Mouse (Mus musculus) MEL (cell line): ENCODE results near the gene Zfp583. TPM values are rescaled to one million over a fixed set of nuclear protein-coding genes. Genes with fewer than 3 reads are reported as not detected.

ENCODE experiments used
- DNase-seq: peaks from one replicate; pipeline ENCODE4 v3.0.0; 2011; ENCODE audit warnings: low read depth, low spot score
- H3K27ac ChIP-seq: 2 replicates; pipeline ENCODE4 v1.5.1; 2012; ENCODE audit warnings: low read depth, mild to moderate bottlenecking, control low read depth, low read length, moderate library complexity; ENCODE audit not compliant: control insufficient read depth
- H3K27me3 ChIP-seq, 2 experiments: fragments of 150-350 bp in 1 of 2; sonication (generic) in 1 of 2; 2 replicates each; pipeline ENCODE4 v1.6.1; 2012; ENCODE audit warnings: low read length in 2 of 2, mild to moderate bottlenecking in 2 of 2, improper control_type of control experiment in 1 of 2, moderate library complexity in 1 of 2; ENCODE audit not compliant: insufficient read depth in 2 of 2, control insufficient read depth in 1 of 2
- H3K36me3 ChIP-seq, 2 experiments: 2 replicates each; pipeline ENCODE4 v1.6.1; 2012 to 2014; ENCODE audit warnings: low read length in 2 of 2, improper control_type of control experiment in 1 of 2, inconsistent platforms in 1 of 2, mild to moderate bottlenecking in 1 of 2; ENCODE audit not compliant: insufficient read depth in 2 of 2, control insufficient read depth in 1 of 2
- H3K4me1 ChIP-seq, 2 experiments: fragments of 150-350 bp in 1 of 2; sonication (generic) in 1 of 2; 2 replicates each; pipeline ENCODE4 v1.6.1; 2012; ENCODE audit warnings: low read length in 2 of 2, improper control_type of control experiment in 1 of 2, mild to moderate bottlenecking in 1 of 2; ENCODE audit not compliant: insufficient read depth in 2 of 2, control insufficient read depth in 1 of 2
- H3K4me3 ChIP-seq, 2 experiments: fragments of 150-350 bp in 1 of 2; sonication (generic) in 1 of 2; 2 replicates each; pipeline ENCODE4 v1.5.1; 2012; ENCODE audit warnings: low read depth in 2 of 2, low read length in 2 of 2, mild to moderate bottlenecking in 2 of 2, moderate library complexity in 2 of 2, control low read depth in 1 of 2, improper control_type of control experiment in 1 of 2; ENCODE audit not compliant: control insufficient read depth in 1 of 2, insufficient read depth in 1 of 2
- H3K79me2 ChIP-seq: 2 replicates; pipeline ENCODE4 v1.6.1; 2012; ENCODE audit warnings: mild to moderate bottlenecking, low read length, moderate library complexity; ENCODE audit not compliant: control insufficient read depth, poor library complexity, insufficient read depth
- H3K9ac ChIP-seq: 2 replicates; pipeline ENCODE4 v1.6.1; 2012; ENCODE audit warnings: low read depth, mild to moderate bottlenecking, control low read depth, low read length, moderate library complexity; ENCODE audit not compliant: control insufficient read depth, poor library complexity, severe bottlenecking
- H3K9me3 ChIP-seq: fragments of 150-350 bp; sonication (generic); replicated peaks from 2 replicates; pipeline ENCODE4 v1.6.1; 2012; ENCODE audit warnings: mild to moderate bottlenecking, low read length, improper control_type of control experiment, moderate library complexity; ENCODE audit not compliant: insufficient read depth
- BHLHE40 ChIP-seq: IDR thresholded peaks from 2 replicates; pipeline ENCODE4 v1.6.1; 2012; ENCODE audit warnings: low read depth, mild to moderate bottlenecking, inconsistent platforms, low read length, improper control_type of control experiment, borderline replicate concordance
- CHD1 ChIP-seq: IDR thresholded peaks from 2 replicates; pipeline ENCODE4 v1.6.1; 2012; ENCODE audit warnings: low read depth, mild to moderate bottlenecking, inconsistent platforms, low read length, improper control_type of control experiment
- CHD2 ChIP-seq: IDR thresholded peaks from 2 replicates; pipeline ENCODE4 v1.6.1; 2011; ENCODE audit warnings: low read length, improper control_type of control experiment
- CTCF ChIP-seq, 3 experiments: IDR thresholded peaks in 2 of 3; conservative IDR thresholded peaks in 1 of 3; 2 replicates each; pipeline ENCODE4 v1.5.1; 2011 to 2012; ENCODE audit warnings: low read length in 3 of 3, low read depth in 2 of 3, mild to moderate bottlenecking in 2 of 3, improper control_type of control experiment in 1 of 3, inconsistent platforms in 1 of 3, mixed read lengths in 1 of 3, moderate library complexity in 1 of 3; ENCODE audit not compliant: control insufficient read depth in 1 of 3, insufficient read depth in 1 of 3, poor library complexity in 1 of 3, severe bottlenecking in 1 of 3
- E2F4 ChIP-seq: IDR thresholded peaks from 2 replicates; pipeline ENCODE4 v1.6.1; 2011; ENCODE audit warnings: low read depth, low read length, improper control_type of control experiment, borderline replicate concordance
- ELF1 ChIP-seq: IDR thresholded peaks from 2 replicates; pipeline ENCODE4 v1.6.1; 2014; ENCODE audit warnings: low read depth, mild to moderate bottlenecking, inconsistent platforms, low read length, improper control_type of control experiment, moderate library complexity
- EP300 ChIP-seq, 2 experiments: IDR thresholded peaks; 2 replicates each; pipeline ENCODE4 v1.6.1; 2011; ENCODE audit warnings: improper control_type of control experiment in 2 of 2, low read length in 2 of 2, low read depth in 1 of 2, mild to moderate bottlenecking in 1 of 2
- ETS1 ChIP-seq: IDR thresholded peaks from 2 replicates; pipeline ENCODE4 v1.6.1; 2012; ENCODE audit warnings: low read depth, mild to moderate bottlenecking, inconsistent platforms, low read length, improper control_type of control experiment, moderate library complexity
- GABPA ChIP-seq: IDR thresholded peaks from 2 replicates; pipeline ENCODE4 v1.6.1; 2012; ENCODE audit warnings: low read depth, mild to moderate bottlenecking, inconsistent platforms, low read length, improper control_type of control experiment, moderate library complexity
- GATA1 ChIP-seq: IDR thresholded peaks from 2 replicates; pipeline ENCODE4 v1.6.1; 2011; ENCODE audit warnings: low read depth, low read length, improper control_type of control experiment
- JUND ChIP-seq: IDR thresholded peaks from 2 replicates; pipeline ENCODE4 v1.6.1; 2011; ENCODE audit warnings: low read depth, mild to moderate bottlenecking, improper control_type of control experiment, low read length
- KAT2A ChIP-seq: conservative IDR thresholded peaks from 2 replicates; pipeline ENCODE4 v1.6.1; 2012; ENCODE audit warnings: low read depth, low read length, improper control_type of control experiment, inconsistent platforms
- MAX ChIP-seq: IDR thresholded peaks from 2 replicates; pipeline ENCODE4 v1.6.1; 2011; ENCODE audit warnings: low read length, improper control_type of control experiment
- MAZ ChIP-seq: IDR thresholded peaks from 2 replicates; pipeline ENCODE4 v1.6.1; 2012; ENCODE audit warnings: low read depth, mild to moderate bottlenecking, inconsistent platforms, low read length, improper control_type of control experiment
- MEF2A ChIP-seq: IDR thresholded peaks from 2 replicates; pipeline ENCODE4 v1.6.1; 2014; ENCODE audit warnings: low read depth, mild to moderate bottlenecking, inconsistent platforms, low read length, improper control_type of control experiment; ENCODE audit not compliant: poor library complexity, insufficient replicate concordance, severe bottlenecking; ENCODE audit errors: extremely low read depth
- MXI1 ChIP-seq: IDR thresholded peaks from 2 replicates; pipeline ENCODE4 v1.6.1; 2011; ENCODE audit warnings: mild to moderate bottlenecking, low read depth, low read length, improper control_type of control experiment
- MYB ChIP-seq: IDR thresholded peaks from 2 replicates; pipeline ENCODE4 v1.6.1; 2011; ENCODE audit warnings: mild to moderate bottlenecking, low read depth, low read length, improper control_type of control experiment
- MYC ChIP-seq: IDR thresholded peaks from 2 replicates; pipeline ENCODE4 v1.6.1; 2011; ENCODE audit warnings: low read depth, mild to moderate bottlenecking, low read length, improper control_type of control experiment, moderate library complexity
- NELFE ChIP-seq: IDR thresholded peaks from 2 replicates; pipeline ENCODE4 v1.6.1; 2011; ENCODE audit warnings: low read depth, low read length, improper control_type of control experiment
- POLR2AphosphoS5 ChIP-seq: IDR thresholded peaks from 2 replicates; pipeline ENCODE4 v1.6.1; 2012; ENCODE audit warnings: low read depth, borderline replicate concordance, mild to moderate bottlenecking, inconsistent platforms, low read length, moderate library complexity, mixed read lengths
- RAD21 ChIP-seq: IDR thresholded peaks from 2 replicates; pipeline ENCODE4 v1.6.1; 2011; ENCODE audit warnings: mild to moderate bottlenecking, low read depth, low read length, improper control_type of control experiment
- RCOR1 ChIP-seq: IDR thresholded peaks from 2 replicates; pipeline ENCODE4 v1.6.1; 2012; ENCODE audit warnings: low read depth, mild to moderate bottlenecking, inconsistent platforms, low read length, improper control_type of control experiment
- SIN3A ChIP-seq: IDR thresholded peaks from 2 replicates; pipeline ENCODE4 v1.6.1; 2012; ENCODE audit warnings: low read length, improper control_type of control experiment, inconsistent platforms
- SMC3 ChIP-seq: IDR thresholded peaks from 2 replicates; pipeline ENCODE4 v1.6.1; 2011; ENCODE audit warnings: low read depth, low read length, improper control_type of control experiment
- TBP ChIP-seq: IDR thresholded peaks from 2 replicates; pipeline ENCODE4 v1.8.0; 2011; ENCODE audit warnings: low read depth, low read length, improper control_type of control experiment
- UBTF ChIP-seq: IDR thresholded peaks from 2 replicates; pipeline ENCODE4 v1.6.1; 2012; ENCODE audit warnings: low read depth, mild to moderate bottlenecking, inconsistent platforms, low read length, improper control_type of control experiment, moderate library complexity, borderline replicate concordance; ENCODE audit not compliant: insufficient read depth
- USF1 ChIP-seq: IDR thresholded peaks from 2 replicates; pipeline ENCODE4 v1.6.1; 2014; ENCODE audit warnings: low read depth, mild to moderate bottlenecking, inconsistent platforms, low read length, improper control_type of control experiment, moderate library complexity
- ZC3H11A ChIP-seq: IDR thresholded peaks from 2 replicates; pipeline ENCODE4 v1.6.1; 2012; ENCODE audit warnings: low read depth, mild to moderate bottlenecking, inconsistent platforms, low read length, improper control_type of control experiment
- ZKSCAN1 ChIP-seq: IDR thresholded peaks from 2 replicates; pipeline ENCODE4 v1.6.1; 2012; ENCODE audit warnings: low read depth, mild to moderate bottlenecking, inconsistent platforms, low read length, improper control_type of control experiment, moderate library complexity
- ZNF384 ChIP-seq: IDR thresholded peaks from 2 replicates; pipeline ENCODE4 v1.6.1; 2012; ENCODE audit warnings: low read depth, mild to moderate bottlenecking, inconsistent platforms, low read length, improper control_type of control experiment
- polyA plus RNA-seq, 2 experiments: library from polyadenylated mRNA; stranded (reverse) in 1 of 2; unstranded in 1 of 2; fragments of >175 nt in 1 of 2; fragments of >200 nt in 1 of 2; gene quantifications; 2 replicates each; pipeline versions ENCODE4 v1.2.1 to v1.2.4; 2012; ENCODE audit warnings: low replicate concordance in 2 of 2, low read depth in 1 of 2; ENCODE audit not compliant: insufficient read length in 2 of 2, insufficient read depth in 1 of 2, missing spikeins in 1 of 2
- total RNA-seq: library from RNA; depleted of rRNA; stranded (reverse); fragments of 300-350 nt; gene quantifications from 2 replicates; pipeline ENCODE4 v1.2.3, GENCODE M21; 2012

Zfp583 gene
- total and polyA plus RNA-seq, 3 experiments, result not detected

DNA sequence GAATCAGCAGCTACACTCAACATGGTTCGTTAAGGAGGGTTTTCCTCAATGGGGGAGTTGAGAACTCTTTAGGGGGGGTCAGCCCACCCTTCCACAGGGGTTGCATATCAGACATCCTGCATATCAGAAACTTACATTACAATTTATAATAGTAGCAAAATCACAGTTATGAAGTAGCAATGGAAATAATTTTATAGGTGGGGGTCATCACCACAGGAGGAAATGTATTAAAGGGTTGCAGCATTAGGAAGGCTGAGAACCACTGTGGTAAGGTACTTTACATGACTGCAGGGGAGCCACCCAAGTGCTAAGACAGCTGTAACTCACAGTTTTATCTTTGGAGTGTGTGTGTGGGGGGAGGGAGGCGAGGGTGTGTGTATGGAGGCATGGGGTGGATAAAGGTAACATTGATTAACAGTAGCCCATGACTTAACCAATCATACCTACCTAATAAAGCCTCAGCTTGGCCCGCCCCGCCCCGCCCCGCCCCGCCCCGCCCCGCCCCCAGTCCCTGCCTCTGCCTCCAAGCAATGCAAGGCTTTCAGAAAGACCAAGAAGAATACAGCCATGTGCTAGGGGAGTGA lies 29.5 kb upstream of the Zfp583 start:
- peaks cover 2 to 5% of the 10 kb centered on the region in 2 experiments; a peak in 3 of 4 replicates for H3K4me1 ChIP-seq
- H3K27me3 ChIP-seq, result no peaks in the 10 kb centered on the region
- H3K27ac ChIP-seq, result no peak overlapping the region
- DNase-seq, result peak; percentile 30
- peaks cover 0 to 12% of the 10 kb centered on the region in 2 experiments; a peak in 2 of 4 replicates for H3K36me3 ChIP-seq
- TF ChIP-seq CHD1 (no peak), SMC3 (no peak), GABPA (no peak), MEF2A (no peak), E2F4 (no peak), UBTF (no peak), ETS1 (no peak), CHD2 (no peak), KAT2A (no peak), CTCF (IDR thresholded peaks at IDR 0.05 in 2 of 3, conservative IDR thresholded peaks at IDR 0.05 in 1 of 3; ENCODE audit: control insufficient read depth in 1 of 3, insufficient read depth in 1 of 3, low read depth in 2 of 3, low read length in 3 of 3, poor library complexity in 1 of 3, severe bottlenecking in 1 of 3) (no peak), MAX (no peak), GATA1 (no peak), EP300 (IDR thresholded peaks at IDR 0.05; ENCODE audit: low read depth in 1 of 2, low read length in 2 of 2) (no peak), MXI1 (no peak), RAD21 (no peak), MYC (no peak), NELFE (no peak)
- H3K9me3 ChIP-seq, result no peaks in the 10 kb centered on the region
- H3K9ac ChIP-seq, result no peak overlapping the region
- H3K4me3 ChIP-seq, result no peak overlapping the region
- no peaks in the 10 kb centered on the region for H3K79me2 ChIP-seq

DNA sequence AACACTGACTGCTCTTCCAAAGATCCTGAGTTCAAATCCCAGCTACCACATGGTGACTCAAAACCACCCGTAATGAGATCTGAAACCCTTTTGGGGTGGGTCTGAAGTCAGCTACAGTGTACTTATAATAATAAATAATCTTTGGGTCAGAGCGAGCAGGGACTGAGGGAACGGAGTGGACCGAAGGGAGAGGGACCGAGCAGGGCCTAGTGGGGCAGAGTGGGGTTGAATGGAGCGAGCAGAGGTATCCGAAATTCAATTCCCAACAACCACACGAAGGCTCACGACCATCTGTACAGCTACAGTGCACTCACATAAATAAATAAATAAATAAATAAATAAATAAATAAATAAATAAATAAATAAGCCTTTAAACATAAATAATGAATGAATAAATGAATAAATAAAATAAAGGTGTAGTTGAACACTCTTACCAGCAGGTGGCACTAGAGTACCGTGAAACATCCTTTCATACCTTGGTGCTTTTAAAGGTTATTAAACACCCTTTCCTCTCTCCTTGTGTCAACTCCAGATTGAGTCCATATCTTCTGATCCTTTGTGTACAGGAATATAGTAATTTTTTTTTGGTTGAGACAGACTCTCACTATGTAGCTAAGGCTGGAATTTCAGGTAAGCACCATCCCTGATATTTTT lies 28.0 kb upstream of the Zfp583 start:
- H3K27me3 ChIP-seq, result no peaks in the 10 kb centered on the region
- peak; percentile 78 for DNase-seq
- no peaks in the 10 kb centered on the region for H3K9me3 ChIP-seq
- no peak overlapping the region for H3K27ac ChIP-seq
- peaks cover 0 to 5% of the 10 kb centered on the region in 2 experiments; a peak in 2 of 4 replicates for H3K4me1 ChIP-seq
- H3K9ac ChIP-seq, result no peak overlapping the region
- no peaks in the 10 kb centered on the region for H3K79me2 ChIP-seq
- H3K36me3 ChIP-seq, result peaks cover 0 to 10% of the 10 kb centered on the region in 2 experiments; a peak in 2 of 4 replicates
- H3K4me3 ChIP-seq, result no peak overlapping the region
- TF ChIP-seq CHD2 (no peak), NELFE (no peak), MYC (no peak), MYB (no peak), ELF1 (no peak), ZC3H11A (peak; percentile 68), MAZ (no peak), ETS1 (no peak), RCOR1 (no peak), BHLHE40 (no peak), JUND (no peak), POLR2AphosphoS5 (no peak), ZKSCAN1 (no peak), TBP (no peak), RAD21 (peak; percentile 88), SMC3 (peak; percentile 68), USF1 (no peak), SIN3A (0 out of 2 replicates have a peak, but pooled peaks have one; percentile 34), CHD1 (no peak), MAX (no peak), ZNF384 (no peak)
